Mouse (Mus musculus) urinary bladder, postnatal 0 days (tissue): ENCODE results near the gene Naa40. TPM values are rescaled to one million over a fixed set of nuclear protein-coding genes. Genes with fewer than 3 reads are reported as not detected.

Experiments
- polyA plus RNA-seq: library from polyadenylated mRNA; unstranded; fragments of >200 nt; fragmentation: Nextera tagmentation; extraction: Ambion mirVana; gene quantifications from 2 replicates; pipeline ENCODE4 v1.2.1, GENCODE M21; 2015

Naa40 gene
- 17.7 and 19.7 TPM in 2 replicates for polyA plus RNA-seq

GRCm38 (mm10) chr19:7240782-7241690 lies at the start of gene Naa40:
Gene Naa40, minus strand, starts transcription at chr19:7241183.

GRCm38 (mm10) chr19:7267091-7267741 lies 26.2 kb upstream of the Naa40 start, which contains the start of gene Rcor2:
Gene Rcor2, plus strand, starts transcription at chr19:7267325.

DNA sequence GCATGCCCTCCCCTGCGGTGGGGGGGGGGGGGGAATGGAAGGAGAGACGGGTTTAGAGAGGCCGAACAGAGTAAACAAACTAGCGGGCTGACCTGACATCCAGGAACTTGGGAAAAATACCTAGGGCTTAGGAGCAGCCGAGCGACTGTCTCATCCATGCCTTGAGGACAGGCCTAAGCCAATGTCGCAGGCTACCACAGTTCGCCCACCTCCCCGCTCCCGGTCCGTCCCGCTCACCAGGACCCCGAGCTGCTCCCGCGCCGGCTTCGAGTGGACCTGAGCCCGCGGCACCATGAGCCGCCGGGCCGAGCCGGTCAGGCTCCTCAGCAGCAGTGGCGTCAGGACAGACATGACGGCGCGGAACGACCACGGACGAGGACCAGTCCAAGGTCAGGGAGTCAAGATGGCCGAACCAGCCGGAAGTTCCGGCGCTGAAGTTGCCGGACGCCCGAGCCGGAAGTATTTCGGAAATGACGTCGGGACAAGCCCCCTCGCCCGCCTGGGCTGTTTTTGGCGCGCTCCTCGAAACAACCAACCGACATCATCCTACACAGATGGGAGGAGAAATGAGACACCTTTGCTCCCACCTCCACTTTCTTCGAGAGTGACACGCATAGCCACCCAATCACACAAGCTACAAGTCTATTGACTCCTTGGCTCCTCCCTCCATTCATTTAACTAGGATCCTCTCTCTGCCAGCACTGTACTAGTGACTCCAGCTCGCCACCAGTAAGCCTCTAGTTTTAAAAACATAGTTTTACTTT lies 23.6 kb downstream of the Naa40 start, which contains the start of gene Cox8a:
TSS of gene Cox8a (minus strand) at position 455 of the 764 bp plus-strand sequence.

DNA sequence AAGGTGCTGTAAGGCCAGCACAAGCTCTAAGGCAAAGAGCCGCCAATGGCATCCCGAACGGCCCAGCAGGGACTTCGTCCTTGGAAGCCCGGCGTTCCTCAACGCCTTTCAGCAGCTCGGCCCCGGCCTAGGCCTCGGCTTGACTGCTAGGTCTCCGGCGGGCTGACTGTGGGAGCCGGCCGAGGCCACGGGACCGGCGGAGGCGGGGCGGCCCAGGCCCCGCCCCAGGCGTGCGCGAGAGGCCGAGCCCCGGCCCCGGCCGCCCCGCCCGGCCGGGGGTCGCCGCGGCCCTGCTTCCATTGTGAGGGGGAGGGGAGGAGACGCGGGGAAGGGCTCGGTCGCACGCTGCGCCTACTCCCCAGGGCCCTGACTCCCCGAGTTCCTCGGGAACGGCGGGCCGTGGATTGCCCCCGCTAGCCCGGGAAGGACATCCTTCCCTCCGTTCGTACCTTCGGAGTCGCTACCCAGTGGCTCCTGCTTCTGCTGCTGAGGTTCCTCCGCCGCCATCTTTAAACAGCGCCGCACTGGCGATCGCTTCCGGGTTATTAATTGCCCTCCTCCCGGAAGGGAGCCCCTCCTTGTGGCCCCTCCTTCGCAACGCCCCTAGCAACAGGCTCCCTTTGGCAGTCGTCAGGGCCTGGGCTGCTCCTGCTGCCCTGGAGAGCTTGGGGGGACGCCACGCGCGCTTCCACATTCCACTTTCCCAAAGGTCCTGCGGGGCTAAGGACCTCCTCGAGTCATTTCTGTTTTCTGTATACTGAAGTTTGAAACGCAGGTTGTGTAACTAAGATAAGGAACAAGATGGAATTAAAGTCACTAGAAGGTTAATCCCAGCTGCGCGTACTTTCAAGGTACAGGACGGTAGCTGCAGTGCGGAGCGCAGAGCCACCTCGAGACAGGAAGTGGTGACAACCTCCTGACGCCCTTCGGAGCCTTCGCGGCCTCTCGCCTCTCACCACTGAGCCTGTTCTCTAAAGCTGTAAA lies 34.9 kb downstream of the Naa40 start, which contains the start of gene Otub1:
TSS of gene Otub1 (minus strand) at position 564 of the 984 bp plus-strand sequence.

Other genes with a start within 250 kb of the Naa40 start
- 26.6 and 32.5 TPM in 2 replicates for gene Dnajc4, start 248.6 kb downstream of the Naa40 start, polyA plus RNA-seq
- 17.2 and 19.9 TPM in 2 replicates for gene Nudt22, start 245.1 kb downstream of the Naa40 start, polyA plus RNA-seq
- 10.9 and 11.3 TPM in 2 replicates for gene Trpt1, start 245.1 kb downstream of the Naa40 start, polyA plus RNA-seq
- 7.1 and 19.9 TPM in 2 replicates for gene Fermt3, start 221.7 kb downstream of the Naa40 start, polyA plus RNA-seq
- 79.0 and 85.8 TPM in 2 replicates for gene Stip1, start 201.2 kb downstream of the Naa40 start, polyA plus RNA-seq
- 5.4 and 6.9 TPM in 2 replicates for gene Macrod1, start 184.4 kb downstream of the Naa40 start, polyA plus RNA-seq
- 0.68 and 0.73 TPM in 2 replicates for gene Flrt1, start 135.5 kb downstream of the Naa40 start, polyA plus RNA-seq
- gene Otub1, start 34.9 kb downstream of the Naa40 start, polyA plus RNA-seq, result 112 and 117 TPM in 2 replicates
- 1,989 and 2,052 TPM in 2 replicates for gene Cox8a, start 23.6 kb downstream of the Naa40 start, polyA plus RNA-seq
- gene Rcor2, start 26.1 kb upstream of the Naa40 start, polyA plus RNA-seq, result 1.3 and 1.6 TPM in 2 replicates
- gene Mark2, start 100.7 kb upstream of the Naa40 start, polyA plus RNA-seq, result 32.2 and 32.6 TPM in 2 replicates
- gene Spindoc, start 141.8 kb upstream of the Naa40 start, polyA plus RNA-seq, result 16.6 and 19.6 TPM in 2 replicates
- 2.1 TPM in 2 replicates for gene 2700081O15Rik, start 176.4 kb upstream of the Naa40 start, polyA plus RNA-seq
- 103 and 107 TPM in 2 replicates for gene Rtn3, start 242.1 kb upstream of the Naa40 start, polyA plus RNA-seq